Mouse (Mus musculus) intestine, embryonic 15.5 days (tissue): ENCODE measurements around the gene Zkscan5. TPM values are rescaled to one million over a fixed set of nuclear protein-coding genes. Genes with fewer than 3 reads are reported as not detected.
"Not testable (repeated sequence)": the region's sequence is repeated elsewhere in the genome, so short reads cannot be mapped to it uniquely, and the experiment has no call there.

Experiments
- ATAC-seq: fragments of 200-750 bp; cut with Nextera tagmentation; 2 replicates; pipeline ENCODE4 v1.8.0; 2017; ENCODE audit warnings: moderate TSS enrichment, moderate library complexity
- H3K27ac ChIP-seq: fragments of 300-500 bp; sonication (generic); 2 replicates; pipeline ENCODE4 v1.5.1; 2015; ENCODE audit warnings: mild to moderate bottlenecking, inconsistent platforms
- H3K27me3 ChIP-seq: fragments of 300-500 bp; sonication (generic); replicated peaks from 2 replicates; pipeline ENCODE4 v1.6.1; 2015; ENCODE audit warnings: inconsistent platforms
- H3K36me3 ChIP-seq: fragments of 300-500 bp; sonication (generic); 2 replicates; pipeline ENCODE4 v1.6.1; 2015; ENCODE audit warnings: inconsistent platforms
- H3K4me1 ChIP-seq: fragments of 300-500 bp; sonication (generic); replicated peaks from 2 replicates; pipeline ENCODE4 v1.6.1; 2015; ENCODE audit warnings: inconsistent platforms
- H3K4me2 ChIP-seq: fragments of 300-500 bp; sonication (generic); replicated peaks from 2 replicates; pipeline ENCODE4 v1.6.1; 2015; ENCODE audit warnings: mild to moderate bottlenecking, inconsistent platforms
- H3K4me3 ChIP-seq: fragments of 300-500 bp; sonication (generic); replicated peaks from 2 replicates; pipeline ENCODE4 v1.5.1; 2015; ENCODE audit warnings: inconsistent platforms
- H3K9ac ChIP-seq: fragments of 300-500 bp; sonication (generic); 2 replicates; pipeline ENCODE4 v1.6.1; 2015; ENCODE audit warnings: inconsistent platforms
- H3K9me3 ChIP-seq: fragments of 300-500 bp; sonication (generic); 2 replicates; pipeline ENCODE4 v1.6.1; 2016; ENCODE audit warnings: inconsistent platforms
- WGBS: fragments of 180-500 bp; shearing (Covaris S2); methylation state at CpG from one replicate; pipeline ENCODE4 v1.1.7; 2015; 5-methylcytosine and 5-hydroxymethylcytosine counted together
- polyA plus RNA-seq: library from polyadenylated mRNA; unstranded; fragments of >200 nt; fragmentation: Nextera tagmentation; extraction: Ambion mirVana; gene quantifications from 2 replicates; pipeline ENCODE4 v1.2.1, GENCODE M21; 2015

The Zkscan5 gene
- polyA plus RNA-seq, 1 experiment from 2014 or later, result 10.3 TPM

- ATAC-seq, result no peak
- Histone ChIP-seq H3K27ac (peak within 1 kb of the TSS; percentile 88), H3K9ac (peak within 1 kb of the TSS; percentile 89), H3K4me2 (peak within 1 kb of the TSS; percentile 64), H3K4me3 (peak within 1 kb of the TSS; percentile 76), H3K4me1 (peaks cover 9% of the 10 kb centered on the region), H3K9me3 (no peaks in the 10 kb centered on the region), H3K36me3 (peaks cover 8% of the 10 kb centered on the region; the same call in 1 of the 2 replicates), H3K27me3 (no peaks in the 10 kb centered on the region)
- 90% methylated on average over 2 of the region's 2 CpGs for WGBS
Observed at GRCm38 (mm10) chr5:145191962-145192361, 12.4 kb upstream of the Zkscan5 start, which contains the start of gene Atp5j2. TSS of gene Atp5j2 (minus strand) at chr5:145192062.

GRCm38 (mm10) chr5:145200387-145200786 is 4.0 kb upstream of the Zkscan5 start:
- Histone ChIP-seq H3K9me3 (no peaks in the 10 kb centered on the region), H3K27ac (no peak overlapping the region), H3K4me3 (no peak overlapping the region), H3K9ac (no peak overlapping the region), H3K4me1 (peaks cover 10% of the 10 kb centered on the region), H3K27me3 (no peaks in the 10 kb centered on the region), H3K4me2 (peak overlapping the region; percentile 93), H3K36me3 (0 out of 2 replicates have a peak, but pooled peaks cover 7% of the 10 kb centered on the region)
- WGBS, result 72% methylated on average over 7 of the region's 7 CpGs
- no peak for ATAC-seq

GRCm38 (mm10) chr5:145201321-145201991 is 2.9 kb upstream of the Zkscan5 start, which contains the start of gene Zkscan14:
TSS of gene Zkscan14 (minus strand) at chr5:145201868.
- Histone ChIP-seq H3K4me3 (peak within 1 kb of the TSS; percentile 73), H3K9me3 (no peaks in the 10 kb centered on the region), H3K27me3 (no peaks in the 10 kb centered on the region), H3K9ac (peak within 1 kb of the TSS; percentile 75), H3K27ac (peak within 1 kb of the TSS; percentile 52), H3K4me1 (peaks cover 16% of the 10 kb centered on the region), H3K36me3 (0 out of 2 replicates have a peak, but pooled peaks cover 2% of the 10 kb centered on the region), H3K4me2 (peak within 1 kb of the TSS; percentile 93)
- peak; percentile 16; the same call in 1 of the 2 replicates for ATAC-seq
- 1% methylated on average over 37 of the region's 37 CpGs for WGBS

GRCm38 (mm10) chr5:145202446-145202845 is 1.9 kb upstream of the Zkscan5 start:
- Histone ChIP-seq H3K36me3 (no peaks in the 10 kb centered on the region), H3K9me3 (no peaks in the 10 kb centered on the region), H3K27me3 (no peaks in the 10 kb centered on the region), H3K27ac (no peak overlapping the region), H3K9ac (no peak overlapping the region), H3K4me3 (no peak overlapping the region), H3K4me2 (no peak overlapping the region), H3K4me1 (peaks cover 16% of the 10 kb centered on the region)
- no peak for ATAC-seq
- WGBS, result 48% methylated on average over 3 of the region's 3 CpGs

- Histone ChIP-seq H3K27ac (no peak overlapping the region), H3K4me2 (peak overlapping the region; percentile 71), H3K27me3 (no peaks in the 10 kb centered on the region), H3K9ac (peak overlapping the region; percentile 54; the same call in 1 of the 2 replicates), H3K9me3 (no peaks in the 10 kb centered on the region), H3K36me3 (0 out of 2 replicates have a peak, but pooled peaks cover 2% of the 10 kb centered on the region), H3K4me1 (peaks cover 16% of the 10 kb centered on the region), H3K4me3 (peak overlapping the region; percentile 60)
- 17% methylated on average over 9 of the region's 9 CpGs for WGBS
- no peak for ATAC-seq
Observed at GRCm38 (mm10) chr5:145205041-145205440, 679 bp downstream of the Zkscan5 start.

GRCm38 (mm10) chr5:145207385-145207784 is 3.0 kb downstream of the Zkscan5 start:
- H3K4me1 ChIP-seq, result peaks cover 10% of the 10 kb centered on the region
- H3K4me2 ChIP-seq, result no peak overlapping the region
- no peak overlapping the region for H3K4me3 ChIP-seq
- H3K9me3 ChIP-seq, result no peaks in the 10 kb centered on the region
- no peak overlapping the region for H3K9ac ChIP-seq
- H3K27ac ChIP-seq, result no peak overlapping the region
- no peaks in the 10 kb centered on the region for H3K27me3 ChIP-seq
- no peak for ATAC-seq
- 96% methylated on average over 6 of the region's 6 CpGs for WGBS
- peaks cover 2% of the 10 kb centered on the region; the same call in 1 of the 2 replicates for H3K36me3 ChIP-seq

GRCm38 (mm10) chr5:145207954-145208353 is 3.6 kb downstream of the Zkscan5 start:
- Histone ChIP-seq H3K4me3 (no peak overlapping the region), H3K27ac (no peak overlapping the region), H3K9ac (no peak overlapping the region), H3K9me3 (no peaks in the 10 kb centered on the region), H3K27me3 (no peaks in the 10 kb centered on the region), H3K36me3 (peaks cover 2% of the 10 kb centered on the region; the same call in 1 of the 2 replicates), H3K4me2 (no peak overlapping the region), H3K4me1 (peaks cover 10% of the 10 kb centered on the region)
- 87% methylated on average over 6 of the region's 6 CpGs for WGBS
- ATAC-seq, result no peak

- ATAC-seq, H3K27me3 ChIP-seq, H3K36me3 ChIP-seq, H3K4me3 ChIP-seq, H3K4me2 ChIP-seq, H3K9ac ChIP-seq, H3K27ac ChIP-seq, H3K9me3 ChIP-seq: not testable (repeated sequence)
- WGBS, result 45% methylated on average over 11 of the region's 11 CpGs
- H3K4me1 ChIP-seq, result peaks cover 10% of the 10 kb centered on the region
Observed at GRCm38 (mm10) chr5:145208391-145208790, 4.0 kb downstream of the Zkscan5 start.

- no peak overlapping the region for H3K4me2 ChIP-seq
- H3K27me3 ChIP-seq, result no peaks in the 10 kb centered on the region
- no peak for ATAC-seq
- H3K27ac ChIP-seq, result no peak overlapping the region
- 91% methylated on average over 4 of the region's 4 CpGs for WGBS
- peaks cover 2% of the 10 kb centered on the region; the same call in 1 of the 2 replicates for H3K36me3 ChIP-seq
- no peak overlapping the region for H3K4me3 ChIP-seq
- H3K9me3 ChIP-seq, result no peaks in the 10 kb centered on the region
- no peaks in the 10 kb centered on the region for H3K4me1 ChIP-seq
- H3K9ac ChIP-seq, result no peak overlapping the region
Observed at GRCm38 (mm10) chr5:145211340-145211739, 7.0 kb downstream of the Zkscan5 start.

GRCm38 (mm10) chr5:145212216-145212615 is 7.9 kb downstream of the Zkscan5 start:
- 86% methylated on average over 4 of the region's 4 CpGs for WGBS
- H3K27me3 ChIP-seq, result no peaks in the 10 kb centered on the region
- no peaks in the 10 kb centered on the region for H3K4me1 ChIP-seq
- no peak overlapping the region for H3K4me2 ChIP-seq
- H3K9me3 ChIP-seq, result no peaks in the 10 kb centered on the region
- H3K4me3 ChIP-seq, result no peak overlapping the region
- H3K36me3 ChIP-seq, result peaks cover 2% of the 10 kb centered on the region; the same call in 1 of the 2 replicates
- no peak overlapping the region for H3K27ac ChIP-seq
- no peak overlapping the region for H3K9ac ChIP-seq
- ATAC-seq, result no peak

GRCm38 (mm10) chr5:145213505-145213904 is 9.1 kb downstream of the Zkscan5 start:
- Histone ChIP-seq H3K36me3 (peaks cover under 1% of the 10 kb centered on the region; the same call in 1 of the 2 replicates), H3K27ac (no peak overlapping the region), H3K27me3 (no peaks in the 10 kb centered on the region), H3K4me1 (no peaks in the 10 kb centered on the region), H3K4me3 (no peak overlapping the region), H3K4me2 (no peak overlapping the region), H3K9me3 (no peaks in the 10 kb centered on the region), H3K9ac (no peak overlapping the region)
- no peak for ATAC-seq
- WGBS, result 87% methylated on average over 3 of the region's 3 CpGs

- no peak for ATAC-seq
- H3K4me2 ChIP-seq, result no peak overlapping the region
- H3K9ac ChIP-seq, result no peak overlapping the region
- no peaks in the 10 kb centered on the region for H3K9me3 ChIP-seq
- 78% methylated on average over 4 of the region's 4 CpGs for WGBS
- H3K27ac ChIP-seq, result no peak overlapping the region
- no peaks in the 10 kb centered on the region for H3K27me3 ChIP-seq
- peaks cover 8% of the 10 kb centered on the region for H3K36me3 ChIP-seq
- H3K4me3 ChIP-seq, result no peak overlapping the region
- H3K4me1 ChIP-seq, result no peaks in the 10 kb centered on the region
Observed at GRCm38 (mm10) chr5:145214679-145215078, 10.3 kb downstream of the Zkscan5 start.

GRCm38 (mm10) chr5:145217746-145218145 is 13.4 kb downstream of the Zkscan5 start:
- peak; percentile 89 for ATAC-seq
- Histone ChIP-seq H3K27me3 (no peaks in the 10 kb centered on the region), H3K9ac (no peak overlapping the region), H3K4me1 (no peaks in the 10 kb centered on the region), H3K9me3 (no peaks in the 10 kb centered on the region), H3K4me3 (no peak overlapping the region), H3K36me3 (peaks cover 20% of the 10 kb centered on the region), H3K4me2 (no peak overlapping the region; the same call in 1 of the 2 replicates), H3K27ac (no peak overlapping the region)
- WGBS, result 68% methylated on average over 6 of the region's 6 CpGs
